Mouse (Mus musculus): Measurements from ENCODE around the gene Atf2.
A peak's percentile ranks its signal among the peaks of the same experiment; 100 is the strongest.
"Not testable (repeated sequence)": the region's sequence is repeated elsewhere in the genome, so short reads cannot be mapped to it uniquely, and the experiment has no call there.

The Atf2 gene

GRCm38 (mm10) chr2:73892464-73893296 is at the start of gene Atf2:
TSS of gene Atf2 (minus strand) at chr2:73892639.
- DNase-seq (ENCODE audit: extremely low spot score, low spot score) = peak; percentile 97

DNA sequence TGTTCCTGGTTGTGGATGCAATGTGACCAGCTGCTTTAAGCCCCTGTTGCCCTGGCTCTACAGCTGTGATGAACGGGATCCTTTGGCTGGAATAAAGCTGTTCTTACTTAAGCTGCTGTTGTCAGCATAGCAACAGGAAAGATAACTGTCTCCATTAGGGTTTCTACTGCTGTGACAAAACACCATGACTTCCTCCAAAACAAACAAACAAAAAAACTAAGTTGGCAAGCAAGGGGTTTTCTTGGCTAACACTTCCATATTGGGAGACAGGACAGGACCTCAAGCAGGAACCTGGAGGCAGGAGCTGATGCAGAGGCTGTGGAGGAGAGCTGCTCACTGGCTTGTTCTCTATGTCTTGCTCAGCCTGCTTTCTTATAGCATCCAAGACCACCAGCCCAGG is 48.8 kb upstream of the Atf2 start:
- DNase-seq (ENCODE audit: extremely low spot score, low spot score) = no peak

- DNase-seq (ENCODE audit: extremely low spot score, low spot score) = no peak
These were observed 48.0 kb upstream of the Atf2 start for GRCm38 (mm10) chr2:73940471-73940870.

- no peak for DNase-seq (ENCODE audit: extremely low spot score, low spot score)
These were observed 46.5 kb upstream of the Atf2 start for GRCm38 (mm10) chr2:73938896-73939295.

- DNase-seq (ENCODE audit: extremely low spot score, low spot score) = no peak
These were observed 40.4 kb upstream of the Atf2 start for GRCm38 (mm10) chr2:73932676-73933313.

- no peak for DNase-seq (ENCODE audit: extremely low spot score, low spot score)
These were observed 35.3 kb upstream of the Atf2 start for GRCm38 (mm10) chr2:73927711-73928110.

DNA sequence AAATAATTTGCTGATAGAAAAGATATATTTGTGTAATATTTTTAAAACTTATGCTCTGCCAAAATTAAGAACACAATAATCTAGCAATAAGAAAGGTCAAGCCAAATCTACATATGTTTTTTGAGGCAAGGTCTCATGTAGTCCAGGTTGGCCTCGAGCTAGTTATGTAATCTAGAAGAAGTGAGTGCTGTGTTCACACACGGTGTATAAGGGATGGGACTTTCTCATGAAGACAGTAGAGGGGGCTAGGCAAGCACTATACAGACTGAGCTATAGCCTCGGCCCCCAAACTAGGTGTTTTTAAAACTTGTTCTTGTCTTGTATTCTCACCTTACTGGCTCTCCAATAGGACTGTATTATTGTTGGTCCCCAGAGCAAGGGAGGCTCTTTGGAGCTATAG is 33.1 kb upstream of the Atf2 start:
- DNase-seq (ENCODE audit: extremely low spot score, low spot score) = no peak

DNA sequence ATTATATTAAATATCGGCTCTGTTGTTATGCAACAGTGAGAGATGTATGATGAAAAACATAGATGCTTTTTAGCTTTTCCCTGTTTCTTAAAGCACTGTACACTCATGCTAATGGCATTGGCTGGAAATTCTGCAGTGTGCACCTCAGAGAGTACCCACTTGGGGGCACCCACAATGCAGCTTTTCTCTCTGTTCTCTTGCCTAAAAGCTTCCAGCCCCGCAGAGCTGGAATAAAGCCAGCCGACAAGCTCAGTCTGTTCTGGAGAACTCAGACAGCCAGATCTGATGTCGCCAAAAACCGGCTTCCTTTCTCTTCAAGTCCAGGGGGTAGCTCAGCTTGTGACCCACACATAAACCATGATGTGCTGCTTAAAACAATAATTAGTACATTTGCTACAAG is 32.6 kb upstream of the Atf2 start:
- DNase-seq (ENCODE audit: extremely low spot score, low spot score) = peak; percentile 36

- DNase-seq (ENCODE audit: extremely low spot score, low spot score) = no peak
These were observed 27.2 kb upstream of the Atf2 start for GRCm38 (mm10) chr2:73919642-73920041.

GRCm38 (mm10) chr2:73912264-73912663 is 19.8 kb upstream of the Atf2 start:
- DNase-seq (ENCODE audit: extremely low spot score, low spot score) = no peak

DNA sequence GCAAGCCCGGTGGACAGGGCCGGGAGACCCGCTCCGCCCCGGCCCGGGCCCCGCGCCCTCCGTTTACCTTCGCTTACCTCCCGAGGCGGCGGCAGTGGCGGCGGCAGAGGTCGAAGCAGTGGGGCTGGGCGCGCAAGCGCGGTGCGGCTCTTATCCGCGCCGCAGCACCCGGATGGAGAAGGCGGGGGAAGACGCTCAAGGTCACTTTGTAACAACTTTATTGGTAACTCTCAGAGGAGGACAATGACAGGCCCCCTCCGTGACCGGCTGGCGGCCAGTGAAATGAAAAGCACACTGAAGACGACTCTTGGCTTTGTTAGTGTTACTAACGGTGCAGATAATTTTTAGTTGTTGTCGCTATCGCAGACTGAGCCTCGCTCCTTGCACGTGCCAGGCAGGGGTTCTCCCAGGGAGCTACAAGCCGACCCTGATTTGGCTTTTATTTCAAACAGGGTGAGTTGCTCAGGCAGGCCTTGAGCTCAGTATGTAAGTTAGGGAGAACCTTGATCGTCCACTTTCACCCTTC is 18.8 kb upstream of the Atf2 start, which contains the start of gene Atp5g3:
Atp5g3 (minus strand) TSS at position 152 of the 526 bp plus-strand sequence.
- peak; percentile 93 for DNase-seq (ENCODE audit: extremely low spot score, low spot score)

GRCm38 (mm10) chr2:73910571-73911174 is 18.2 kb upstream of the Atf2 start:
- DNase-seq (ENCODE audit: extremely low spot score, low spot score) = peak; percentile 65

- DNase-seq (ENCODE audit: extremely low spot score, low spot score) = no peak
These were observed 16.7 kb upstream of the Atf2 start for GRCm38 (mm10) chr2:73909116-73909515.

- DNase-seq (ENCODE audit: extremely low spot score, low spot score) = not testable (repeated sequence)
These were observed 12.2 kb upstream of the Atf2 start for GRCm38 (mm10) chr2:73904679-73905078.

DNA sequence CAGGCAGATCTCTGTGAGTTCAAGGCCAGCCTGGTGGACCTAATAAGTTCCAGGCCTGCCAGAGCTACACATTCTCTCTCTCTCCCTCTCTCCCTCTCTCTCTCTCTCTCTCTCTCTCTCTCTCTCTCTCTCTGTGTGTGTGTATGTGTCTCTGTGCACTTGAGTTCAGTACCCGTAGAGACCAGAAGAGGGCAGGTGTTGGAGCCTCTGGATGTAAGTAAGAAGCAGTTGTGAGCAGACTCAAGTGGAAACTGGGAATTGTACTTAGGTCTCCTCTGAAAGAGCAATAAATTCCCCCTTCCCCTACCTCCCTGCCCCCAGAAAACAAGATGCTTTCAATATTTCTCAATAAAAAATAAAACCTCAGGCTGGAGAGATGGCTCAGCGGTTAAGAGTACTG is 11.1 kb upstream of the Atf2 start:
- no peak for DNase-seq (ENCODE audit: extremely low spot score, low spot score)

GRCm38 (mm10) chr2:73902328-73902727 is 9.9 kb upstream of the Atf2 start:
- not testable (repeated sequence) for DNase-seq (ENCODE audit: extremely low spot score, low spot score)

DNA sequence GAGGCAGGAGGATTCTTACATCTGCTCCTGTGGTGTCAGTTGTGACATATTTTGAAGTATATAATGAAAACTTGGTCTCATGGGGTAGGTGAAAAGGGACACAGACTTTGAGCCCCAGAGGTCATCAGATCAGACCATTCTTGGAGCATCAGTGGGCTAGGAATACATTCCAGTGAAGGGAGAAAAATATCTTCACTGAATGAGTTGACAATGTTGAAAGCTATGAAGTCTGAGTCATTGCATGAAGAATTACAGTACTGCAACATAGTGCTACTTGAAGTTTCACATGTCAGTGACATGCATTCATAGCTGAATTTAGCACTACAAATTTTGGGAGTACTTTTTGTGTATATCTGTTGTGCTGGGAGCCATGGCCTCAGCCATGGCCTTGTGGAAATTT is 8.7 kb upstream of the Atf2 start:
- no peak for DNase-seq (ENCODE audit: extremely low spot score, low spot score)

DNA sequence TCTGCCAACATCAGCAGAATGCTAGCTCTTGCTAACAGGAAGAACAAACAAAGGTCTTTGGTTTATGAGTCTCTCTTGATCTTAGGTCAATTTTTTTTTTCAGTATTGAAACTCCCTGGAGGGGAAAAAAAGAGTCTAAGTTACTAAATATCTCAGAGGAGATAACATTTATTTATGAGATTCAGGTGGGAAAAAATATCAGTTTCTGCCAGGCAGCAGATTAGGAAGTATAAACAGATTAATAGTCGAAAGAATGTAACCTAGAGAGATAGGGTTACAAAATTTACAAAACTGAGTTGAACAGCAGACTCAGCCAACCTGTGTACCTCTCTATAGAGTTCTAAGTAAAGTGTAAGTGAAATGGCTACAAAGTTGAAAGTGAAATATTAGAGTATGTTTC is 7.9 kb upstream of the Atf2 start:
- no peak for DNase-seq (ENCODE audit: extremely low spot score, low spot score)

GRCm38 (mm10) chr2:73896919-73897318 is 4.5 kb upstream of the Atf2 start:
- not testable (repeated sequence) for DNase-seq (ENCODE audit: extremely low spot score, low spot score)

DNA sequence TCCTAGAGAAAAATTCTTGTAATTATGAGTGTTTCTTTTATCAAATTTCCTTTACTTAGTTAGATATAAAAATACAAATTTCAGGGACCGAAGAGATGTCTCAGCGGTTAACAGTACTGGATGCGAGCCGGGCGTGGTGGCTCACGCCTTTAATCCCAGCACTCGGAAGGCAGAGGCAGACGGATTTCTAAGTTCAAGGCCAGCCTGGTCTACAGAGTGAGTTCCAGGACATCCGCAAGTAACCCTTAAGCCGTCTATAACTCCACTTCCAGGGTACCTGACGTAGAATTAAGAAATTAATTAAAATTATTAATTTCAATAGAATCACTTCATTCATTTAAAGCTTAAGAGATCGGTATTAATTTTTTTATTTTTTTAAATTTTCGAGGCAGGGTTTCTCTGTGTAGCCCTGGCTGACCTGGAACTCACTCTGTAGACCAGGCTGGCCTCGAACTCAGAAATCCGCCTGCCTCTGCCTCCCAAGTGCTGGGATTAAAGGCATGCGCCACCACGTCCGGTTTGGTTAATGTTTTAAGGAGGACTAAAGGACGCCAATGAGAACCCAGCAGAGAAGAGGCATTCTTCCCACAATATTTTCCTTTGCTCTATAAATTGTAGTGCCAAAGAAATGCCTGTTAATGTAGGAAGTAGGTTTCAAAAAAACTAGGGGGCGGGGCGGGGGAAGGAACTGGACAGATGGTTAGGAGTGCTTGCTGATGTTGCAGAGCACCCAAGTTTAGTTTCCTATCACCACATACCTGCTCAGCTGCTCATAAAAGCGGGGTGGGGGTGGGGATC is 1.2 kb upstream of the Atf2 start:
- DNase-seq (ENCODE audit: extremely low spot score, low spot score) = no peak
